Mouse (Mus musculus): ENCODE measurements around the gene Lgals3.
A peak's percentile ranks its signal among the peaks of the same experiment; 100 is the strongest.

Gene Lgals3

GRCm38 (mm10) chr14:47370790-47371189, 3.2 kb downstream of the Lgals3 start:
- no peak for DNase-seq

- DNase-seq: peak; percentile 40 to 50
Observed at GRCm38 (mm10) chr14:47371689-47372088, 4.1 kb downstream of the Lgals3 start.

- DNase-seq: peak; percentile 78 to 79
Observed at GRCm38 (mm10) chr14:47373728-47374678, 6.5 kb downstream of the Lgals3 start.

DNA sequence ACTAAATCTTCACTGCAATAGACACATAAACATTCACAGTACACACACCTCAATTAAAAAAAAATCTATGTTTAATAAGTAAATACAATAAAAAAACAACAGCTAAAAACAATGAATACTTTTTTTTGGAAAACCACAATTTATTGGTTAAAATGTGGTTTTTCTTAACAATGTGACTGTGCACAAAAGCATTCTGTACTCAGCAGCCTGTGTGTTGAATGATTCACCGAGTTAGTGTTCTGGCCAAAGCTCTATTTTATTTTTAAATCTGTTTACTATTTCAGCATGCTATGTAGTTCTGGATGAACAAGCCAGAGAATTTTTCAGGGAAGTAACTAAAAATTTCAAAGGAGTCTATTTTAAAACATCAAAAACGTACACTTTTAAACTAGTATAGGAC, 9.0 kb downstream of the Lgals3 start:
- no peak for DNase-seq

- no peak for DNase-seq
Observed at GRCm38 (mm10) chr14:47378336-47378735, 10.8 kb downstream of the Lgals3 start.

DNA sequence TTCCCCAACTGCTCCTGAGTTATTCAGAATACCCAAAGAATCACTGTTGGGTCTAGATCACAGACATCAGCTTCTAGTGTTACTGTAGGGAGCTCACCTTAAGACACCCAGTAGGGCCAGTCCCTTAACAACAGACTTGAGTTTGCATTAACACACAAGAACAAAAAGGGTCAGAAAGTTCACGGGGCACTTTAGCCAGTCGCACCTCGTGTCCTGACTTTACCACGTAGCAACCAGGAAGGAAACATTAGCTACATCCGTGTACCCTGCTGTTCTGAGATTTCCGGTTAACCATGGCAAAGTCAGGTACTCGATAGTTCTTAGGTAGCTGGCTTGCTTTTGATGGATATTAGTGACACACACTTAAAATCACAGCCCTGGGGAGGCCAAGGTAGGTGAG, 16.4 kb downstream of the Lgals3 start:
- DNase-seq: no peak

- no peak for DNase-seq
Observed at GRCm38 (mm10) chr14:47384653-47385052, 17.1 kb downstream of the Lgals3 start.

GRCm38 (mm10) chr14:47386125-47386524, 18.6 kb downstream of the Lgals3 start:
- no peak for DNase-seq

- DNase-seq: no peak
Observed at GRCm38 (mm10) chr14:47393354-47394094, 26.0 kb downstream of the Lgals3 start.

GRCm38 (mm10) chr14:47395007-47395406, 27.5 kb downstream of the Lgals3 start:
- no peak for DNase-seq

GRCm38 (mm10) chr14:47395462-47396026, 28.0 kb downstream of the Lgals3 start:
- peak; percentile 36 to 46 for DNase-seq

DNA sequence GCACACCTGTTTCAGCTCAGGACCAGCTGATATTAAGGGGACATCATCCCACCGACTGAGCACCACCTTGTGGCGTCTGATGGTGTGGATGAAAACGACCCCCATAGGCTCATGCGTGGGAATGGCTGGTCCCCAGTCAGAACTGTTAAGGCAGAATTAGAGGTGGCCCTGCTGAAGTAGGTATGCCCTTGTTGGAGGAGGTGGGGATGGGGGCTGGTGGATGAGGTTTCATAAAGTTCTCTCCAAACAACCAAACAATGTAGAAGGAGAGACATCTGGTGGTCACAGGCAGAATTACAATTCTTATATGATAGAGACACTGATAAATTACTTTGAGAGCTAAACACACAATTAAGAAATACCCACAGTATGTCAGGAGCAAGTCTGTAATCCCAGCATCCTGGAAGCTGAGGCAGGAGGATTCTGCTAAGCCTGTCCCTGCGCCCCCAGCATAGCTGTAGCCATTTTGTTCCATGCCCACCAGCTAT, 28.7 kb downstream of the Lgals3 start:
- DNase-seq: peak in 1 of 2 experiments; percentile 19

DNA sequence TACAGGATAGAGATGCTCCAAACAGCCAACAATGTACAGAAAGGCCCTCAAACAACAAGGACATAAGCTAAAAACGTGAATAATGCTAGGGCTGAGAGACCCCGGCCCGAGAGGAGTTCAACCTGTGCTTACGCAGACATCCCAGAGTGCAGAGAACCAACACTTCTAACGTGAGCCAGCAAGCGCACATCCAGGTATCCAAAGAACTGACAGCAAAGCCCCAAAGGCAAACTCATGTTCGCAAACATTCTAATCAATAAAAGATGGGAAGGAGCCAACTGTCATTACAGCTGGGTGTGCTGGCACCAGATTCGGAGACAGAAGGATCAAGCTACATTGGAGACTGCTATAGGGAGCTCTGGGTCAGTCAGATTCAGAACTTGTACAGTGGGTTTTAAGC, 35.2 kb downstream of the Lgals3 start:
- no peak for DNase-seq

DNA sequence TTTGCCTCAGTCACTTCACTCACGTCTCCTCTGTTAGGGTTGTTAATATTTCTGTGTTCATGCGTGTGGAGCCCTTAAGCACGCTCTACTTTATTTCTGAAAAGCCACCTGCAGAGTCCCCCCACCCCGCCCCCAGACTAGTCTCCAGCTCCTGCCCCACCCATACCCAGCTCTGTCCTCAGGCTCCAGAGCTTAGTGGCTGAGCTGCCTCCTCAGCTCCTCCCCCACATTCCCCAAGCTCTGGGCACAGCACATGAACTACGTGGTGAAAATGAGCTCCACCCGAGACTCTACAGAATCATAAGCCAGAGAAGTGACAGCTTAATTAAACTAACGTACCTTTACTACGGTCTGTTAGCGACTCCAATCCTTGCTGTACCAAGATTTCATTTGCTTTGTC, 38.4 kb downstream of the Lgals3 start:
- no peak for DNase-seq

DNA sequence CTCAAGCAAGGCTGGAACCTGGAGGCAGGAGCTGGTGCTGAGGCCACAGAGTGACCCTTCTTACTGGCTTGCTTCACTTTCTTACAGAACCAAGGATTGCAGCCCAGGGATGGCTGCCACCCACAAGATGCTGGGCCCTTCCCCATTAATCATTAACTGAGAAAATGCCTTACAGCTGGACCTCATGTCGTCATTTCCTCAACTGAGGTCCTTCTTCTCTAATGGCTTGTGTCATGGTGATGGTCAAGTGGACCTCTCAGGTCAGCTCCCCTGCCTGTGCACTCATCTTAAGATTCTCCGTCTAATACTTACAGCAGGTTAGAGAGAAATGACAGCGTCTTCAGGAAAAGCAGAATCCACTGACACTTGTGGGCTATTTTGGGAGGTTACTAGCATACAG, 49.8 kb downstream of the Lgals3 start:
- no peak for DNase-seq

DNA sequence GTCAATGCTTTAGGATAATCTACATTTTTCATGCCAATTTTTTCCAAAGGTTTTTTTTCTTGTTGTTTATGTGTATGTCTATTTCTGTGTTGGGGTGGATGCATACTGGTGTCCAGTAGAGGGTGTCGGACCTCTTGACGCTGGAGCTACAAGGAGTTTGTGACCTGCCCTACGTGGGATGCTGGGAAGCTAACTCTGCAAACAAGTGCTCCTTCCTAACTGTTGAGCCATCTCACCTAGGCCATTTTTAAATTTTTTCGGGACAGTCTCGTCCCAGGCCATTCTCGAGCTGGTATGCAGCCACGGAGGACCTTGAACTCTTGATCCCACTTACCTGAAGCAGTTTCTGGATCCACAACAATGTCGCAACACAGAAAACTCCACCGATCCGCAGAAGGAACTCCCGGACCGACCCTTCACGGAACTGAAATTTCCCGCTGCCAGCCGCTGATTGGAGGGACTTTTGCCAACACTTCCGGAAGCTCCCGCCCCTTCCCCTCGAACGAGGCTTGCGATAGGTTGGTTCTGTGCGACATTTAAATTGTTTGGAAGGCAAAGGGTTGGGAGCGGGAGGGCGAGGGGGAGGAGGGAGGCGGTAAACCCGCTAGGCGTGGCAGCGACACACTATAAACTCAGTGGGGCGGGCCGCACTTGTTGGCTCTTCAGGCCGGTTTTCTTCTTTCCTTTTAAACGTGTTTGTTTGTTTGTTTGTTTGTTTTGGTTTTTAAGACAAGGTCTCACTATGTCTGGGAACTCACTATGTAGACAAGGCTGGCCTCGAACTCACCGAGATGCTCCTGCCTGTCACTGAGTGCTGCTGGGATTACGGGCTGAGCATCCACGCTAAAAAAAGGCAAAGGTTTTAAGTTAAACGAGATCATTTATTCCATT, 50.5 kb downstream of the Lgals3 start, which contains the start of gene Dlgap5:
Gene Dlgap5, minus strand, starts transcription at position 633 of the 891 bp plus-strand sequence.
- DNase-seq: peak; percentile 94 to 95

GRCm38 (mm10) chr14:47418666-47418991, 51.1 kb downstream of the Lgals3 start:
- DNase-seq: no peak

- DNase-seq: no peak
Observed at GRCm38 (mm10) chr14:47419034-47419625, 51.6 kb downstream of the Lgals3 start.

DNA sequence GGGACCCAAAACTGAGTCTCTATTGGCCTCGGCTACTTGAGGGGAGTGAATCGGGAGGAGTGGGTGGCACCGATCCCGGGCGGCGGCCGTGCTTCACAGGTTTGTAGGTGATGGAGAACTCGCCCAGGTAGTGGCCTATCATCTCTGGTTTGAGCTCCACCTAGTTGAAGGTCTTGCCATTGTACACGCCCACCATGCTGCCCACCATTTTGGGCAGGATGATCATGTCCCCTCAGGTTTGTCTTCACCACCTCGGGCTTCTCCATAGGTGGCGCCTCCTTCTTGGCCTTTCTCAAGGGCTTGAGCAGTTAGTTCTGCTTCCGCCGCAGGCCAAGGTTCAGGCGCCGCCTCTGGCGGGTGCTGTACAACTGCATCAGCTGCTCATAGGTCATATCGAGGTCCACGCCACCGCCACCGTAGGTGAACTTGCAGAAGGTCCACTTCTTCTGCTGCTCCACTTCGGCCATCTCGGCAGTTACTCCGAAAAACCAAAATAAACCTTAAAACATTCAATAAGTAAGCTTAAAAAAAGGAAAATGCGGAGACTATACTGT, 52.2 kb downstream of the Lgals3 start:
- DNase-seq: no peak

GRCm38 (mm10) chr14:47421606-47422005, 54.1 kb downstream of the Lgals3 start:
- no peak for DNase-seq

DNA sequence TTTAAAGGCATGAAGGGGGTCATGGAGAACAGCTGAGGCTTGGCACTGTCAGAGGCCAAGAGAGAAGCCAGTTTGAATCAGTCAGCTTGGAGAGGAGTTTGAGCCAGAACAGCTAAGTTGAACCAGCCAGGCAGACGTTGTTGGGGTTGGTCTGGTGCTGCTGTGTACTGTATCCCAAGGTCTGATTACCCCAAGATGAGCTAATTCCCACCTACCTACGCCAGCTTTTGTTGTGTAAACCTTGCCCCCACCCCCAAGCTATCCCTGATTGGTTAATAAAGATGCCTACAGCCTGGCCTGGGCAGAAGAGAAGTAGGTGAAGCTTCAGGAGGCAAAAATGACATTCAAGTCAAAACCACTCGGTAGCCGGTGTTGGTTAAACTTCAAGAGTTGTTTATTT, 54.9 kb downstream of the Lgals3 start:
- no peak for DNase-seq

DNA sequence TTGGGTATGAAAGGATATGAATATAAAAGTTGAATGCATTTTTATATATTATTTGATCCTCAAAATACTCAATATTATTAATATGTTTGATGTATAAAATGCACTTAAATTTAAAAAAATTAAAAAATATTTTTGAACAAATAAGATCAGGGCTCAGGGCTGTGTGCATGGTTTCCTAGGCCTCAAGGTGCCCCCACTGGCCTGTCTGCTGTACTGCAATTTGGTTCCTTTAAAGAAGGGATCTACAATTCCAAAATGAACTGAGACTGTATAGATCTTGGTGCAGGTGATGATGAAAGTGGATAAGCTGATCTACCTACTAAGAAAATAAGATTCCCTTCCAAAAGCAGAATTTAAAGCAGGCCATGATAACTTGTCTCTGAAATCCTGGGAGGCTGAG, 65.4 kb downstream of the Lgals3 start:
- DNase-seq: no peak

All from lung, postnatal 4 days (tissue).